Mouse (Mus musculus): Measurements from ENCODE around the gene Dhx16.
"Not testable (repeated sequence)": the region's sequence is repeated elsewhere in the genome, so short reads cannot be mapped to it uniquely, and the experiment has no call there.

The Dhx16 gene

DNA sequence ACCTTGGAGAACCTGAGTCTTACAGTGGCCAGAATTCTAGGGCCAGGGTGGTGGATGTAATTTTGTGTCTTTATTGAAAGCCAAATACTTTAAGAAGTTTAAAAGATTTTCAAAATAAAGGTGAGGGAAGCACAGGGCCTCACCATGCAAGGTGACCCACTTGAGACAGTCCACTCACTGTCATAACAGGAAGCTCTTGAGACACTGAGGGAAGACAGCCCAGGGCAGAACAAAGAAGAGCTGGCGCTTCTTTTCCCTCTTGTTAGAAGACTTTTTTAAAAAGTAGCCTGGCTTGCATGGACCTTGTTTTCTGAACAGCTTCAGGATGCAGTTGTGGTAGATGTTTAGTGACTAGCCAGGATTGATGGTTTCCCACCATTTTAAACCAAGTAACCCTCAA is 40.8 kb downstream of the Dhx16 start:
- DNase-seq (ENCODE audit: low read depth, low spot score), result no peak

DNA sequence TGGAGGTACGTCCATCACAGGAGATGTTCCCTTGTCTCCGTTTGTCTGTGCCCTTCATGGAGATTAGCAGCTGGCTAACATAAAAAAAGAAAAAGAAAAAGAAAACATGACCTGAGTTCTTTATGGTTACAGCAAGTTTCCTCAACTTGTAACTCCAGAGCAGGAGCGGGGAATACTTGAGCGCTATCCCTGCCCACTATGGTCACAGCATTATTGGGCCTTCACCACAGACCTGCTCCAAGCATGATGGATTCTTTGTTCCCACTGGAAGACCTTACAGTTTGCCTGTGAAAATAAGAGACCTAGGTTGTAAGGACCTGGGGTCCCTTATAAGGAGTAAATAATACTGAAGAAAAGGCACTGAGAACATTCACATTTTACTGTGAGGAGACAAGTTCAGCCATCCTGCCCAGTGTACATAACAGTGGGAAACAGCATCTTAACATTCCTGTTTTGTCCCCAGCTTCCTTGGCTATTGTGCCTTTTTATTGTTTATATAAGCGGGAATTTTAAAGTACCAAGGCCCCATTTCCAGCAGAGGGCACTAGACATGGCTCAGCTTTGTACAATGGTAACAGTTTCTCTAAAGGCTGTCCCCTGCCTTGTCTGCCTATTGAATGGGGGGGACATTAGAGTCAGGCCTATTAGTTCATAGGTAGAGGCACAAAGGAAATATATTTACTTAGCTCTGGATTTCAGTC is 41.4 kb downstream of the Dhx16 start:
- peak; percentile 61 for DNase-seq (ENCODE audit: low read depth, low spot score)

DNA sequence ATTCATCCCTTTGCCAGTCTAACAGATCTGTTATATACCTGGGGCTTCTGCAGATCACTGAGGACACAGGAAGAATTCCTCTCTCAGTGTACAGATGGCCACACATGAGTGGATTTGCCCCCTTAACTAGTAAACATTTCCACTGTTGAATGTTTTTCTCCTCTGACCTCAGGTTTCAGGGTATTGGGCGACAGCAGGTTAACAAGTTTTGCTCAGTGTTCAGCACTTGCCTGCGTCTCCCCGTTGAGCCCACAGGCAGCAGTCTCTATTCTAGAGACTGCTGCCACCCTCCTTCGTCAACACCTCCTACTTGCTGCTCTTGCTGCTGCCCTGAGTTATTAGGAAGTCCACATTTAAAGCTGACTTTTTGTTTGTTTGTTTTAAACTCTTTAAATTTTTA is 42.1 kb downstream of the Dhx16 start:
- no peak for DNase-seq (ENCODE audit: low read depth, low spot score)

DNA sequence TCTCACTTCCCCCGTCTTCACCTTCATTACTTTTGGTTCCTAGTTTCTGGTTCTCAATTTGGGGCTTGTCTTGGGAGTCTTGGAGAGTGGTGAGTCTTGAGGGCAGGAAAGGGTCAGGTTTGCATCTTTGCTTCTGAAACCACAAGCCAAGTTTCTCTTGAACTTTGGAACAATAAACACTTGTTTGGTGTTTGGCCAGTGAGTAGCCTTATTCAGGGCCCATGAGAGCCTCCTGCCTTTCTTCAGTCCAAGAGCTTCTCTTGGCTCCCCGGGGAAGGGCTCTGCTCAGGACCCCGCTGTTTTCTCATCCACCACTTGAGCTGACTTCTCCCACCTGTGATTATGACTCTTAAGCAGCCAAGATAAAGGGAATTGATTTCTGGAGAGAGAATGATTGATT is 42.9 kb downstream of the Dhx16 start:
- no peak for DNase-seq (ENCODE audit: low read depth, low spot score)

DNA sequence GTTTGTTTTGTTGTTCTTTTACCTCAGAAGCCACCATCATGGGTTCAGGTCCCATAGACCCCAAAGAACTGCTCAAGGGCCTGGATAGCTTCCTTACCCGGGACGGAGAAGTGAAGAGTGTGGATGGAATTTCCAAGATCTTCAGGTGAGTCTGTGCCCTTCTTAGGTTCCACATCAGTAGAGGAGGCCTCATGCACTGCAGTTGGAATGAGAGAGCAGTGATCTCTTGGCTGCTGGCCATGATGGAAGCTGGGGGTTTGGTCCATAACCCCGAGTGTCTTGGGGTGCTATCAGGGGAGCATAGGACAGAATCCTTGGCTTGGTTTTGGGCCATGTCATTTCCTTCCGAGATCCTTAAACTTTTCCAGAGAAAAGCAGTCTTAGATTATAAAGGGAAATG is 43.7 kb downstream of the Dhx16 start:
- no peak for DNase-seq (ENCODE audit: low read depth, low spot score)

DNA sequence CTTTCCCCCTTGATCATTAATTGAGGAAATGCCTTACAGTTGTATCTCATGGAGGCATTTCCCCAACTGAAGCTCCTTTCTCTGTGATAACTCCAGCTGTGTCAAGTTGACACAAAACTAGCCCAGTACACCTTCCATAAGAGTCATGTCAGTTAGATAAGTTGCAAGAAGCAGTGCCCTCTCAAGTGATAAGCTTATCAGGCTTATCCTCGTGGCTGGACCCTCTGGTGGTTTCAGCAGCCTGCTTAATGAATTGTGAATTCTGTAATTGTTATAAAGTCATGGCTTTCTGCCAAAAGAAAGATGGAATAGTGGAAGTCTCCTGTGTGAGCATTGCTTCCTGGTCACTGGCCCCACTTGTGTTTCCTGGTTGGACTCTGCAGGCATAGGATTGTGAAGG is 47.9 kb downstream of the Dhx16 start:
- no peak for DNase-seq (ENCODE audit: low read depth, low spot score)

DNA sequence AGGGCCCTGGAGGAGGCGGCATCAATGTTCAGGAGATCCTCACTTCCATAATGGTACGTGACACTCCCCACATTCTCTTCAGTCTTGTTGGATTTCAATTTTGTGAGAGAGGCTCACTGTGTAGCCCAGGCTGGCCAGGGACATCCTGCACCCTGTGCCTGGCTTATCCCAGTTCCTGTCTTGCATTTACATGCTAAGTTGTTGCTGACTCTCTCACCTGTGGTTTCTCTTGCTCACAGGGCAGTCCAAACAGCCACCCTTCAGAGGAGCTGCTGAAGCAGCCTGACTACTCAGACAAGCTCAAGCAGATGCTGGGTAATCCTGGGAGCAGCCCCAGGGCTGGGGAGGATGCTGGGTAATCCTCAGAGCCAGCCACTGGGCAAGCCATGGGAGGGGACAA is 49.9 kb downstream of the Dhx16 start:
- DNase-seq (ENCODE audit: low read depth, low spot score), result no peak

DNA sequence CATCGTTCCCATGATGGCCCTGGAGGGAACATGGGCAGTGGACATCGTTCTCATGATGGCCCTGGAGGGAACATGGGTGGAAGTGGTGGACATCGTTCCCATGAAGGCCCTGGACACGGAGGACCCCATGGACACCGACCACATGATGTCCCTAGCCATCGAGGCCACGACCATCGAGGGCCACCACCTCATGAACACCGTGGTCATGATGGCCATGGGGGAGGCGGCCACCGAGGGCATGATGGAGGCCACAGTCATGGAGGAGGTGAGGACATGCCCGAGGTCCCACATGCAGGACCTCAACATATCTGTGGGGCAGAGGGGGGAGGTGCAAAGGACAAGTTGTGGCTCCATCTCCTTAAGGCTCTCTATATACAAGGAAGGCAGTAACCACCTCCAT is 51.0 kb downstream of the Dhx16 start:
- no peak for DNase-seq (ENCODE audit: low read depth, low spot score)

DNA sequence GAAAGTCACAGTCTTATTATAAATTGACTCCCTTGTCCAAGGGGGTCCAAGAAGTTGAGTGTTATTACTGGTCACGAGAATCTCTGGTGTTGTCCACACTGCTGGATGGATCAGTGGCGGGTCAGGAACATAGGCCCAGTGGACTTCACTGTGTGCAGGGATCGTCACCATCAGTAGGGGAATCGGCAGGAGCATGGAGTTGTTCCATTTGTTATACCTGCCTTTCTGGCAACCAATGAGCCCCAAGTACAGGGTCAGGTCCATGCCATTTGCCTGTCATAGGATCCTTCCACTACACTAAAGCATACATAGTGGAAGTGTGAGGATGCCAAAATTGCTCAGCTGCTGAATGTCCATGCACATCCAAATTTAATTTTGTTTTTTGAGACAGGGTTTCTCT is 53.0 kb downstream of the Dhx16 start:
- no peak for DNase-seq (ENCODE audit: low read depth, low spot score)

DNA sequence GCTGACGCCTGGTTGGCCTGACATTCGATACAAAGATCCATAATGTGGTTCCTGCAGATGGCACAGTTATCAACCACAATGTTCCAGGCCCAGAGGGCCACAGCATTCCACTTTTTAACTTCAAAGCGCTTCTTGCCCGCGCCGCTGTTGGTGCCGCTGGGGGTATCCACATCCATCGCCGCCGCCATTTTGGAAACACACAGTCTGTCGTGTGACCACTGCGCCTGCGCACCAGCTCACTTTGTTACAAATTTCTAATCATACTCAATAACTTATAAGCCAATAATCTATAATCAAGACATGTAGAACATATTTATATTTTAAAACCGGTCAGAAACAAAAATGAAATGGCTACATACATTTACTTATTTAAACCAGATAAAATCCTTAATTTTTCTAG is 56.1 kb downstream of the Dhx16 start:
- not testable (repeated sequence) for DNase-seq (ENCODE audit: low read depth, low spot score)

DNA sequence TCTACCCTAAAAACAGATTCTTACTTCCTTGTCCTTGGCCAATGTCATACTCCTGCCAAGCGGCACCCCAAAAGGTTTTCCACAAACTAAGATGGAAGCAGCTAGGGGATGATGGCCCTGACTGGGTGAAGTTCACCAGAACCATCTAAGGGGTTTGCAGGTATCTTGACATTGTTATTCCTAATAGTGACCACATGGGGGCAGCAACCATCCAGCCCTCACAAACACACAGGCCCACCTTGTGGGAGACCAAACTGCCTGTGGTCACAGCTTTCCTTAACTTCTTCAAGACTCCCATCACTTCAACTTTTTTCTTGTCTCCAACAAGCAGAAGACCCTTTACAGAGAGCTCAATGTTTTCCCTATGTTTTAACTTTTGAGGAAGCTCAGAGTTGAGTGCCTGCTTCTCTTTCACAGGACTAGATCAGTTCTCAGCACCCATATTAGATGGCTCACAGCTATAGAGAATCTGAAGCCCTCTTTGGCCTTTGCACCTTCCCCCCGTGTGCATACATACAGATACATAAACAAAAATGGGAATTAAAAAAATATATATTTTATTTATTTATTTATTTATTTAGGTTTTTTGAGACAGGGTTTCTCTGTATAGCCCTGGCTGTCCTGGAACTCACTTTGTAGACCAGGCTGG is 58.2 kb downstream of the Dhx16 start:
- peak; percentile 74 for DNase-seq (ENCODE audit: low read depth, low spot score)

DNA sequence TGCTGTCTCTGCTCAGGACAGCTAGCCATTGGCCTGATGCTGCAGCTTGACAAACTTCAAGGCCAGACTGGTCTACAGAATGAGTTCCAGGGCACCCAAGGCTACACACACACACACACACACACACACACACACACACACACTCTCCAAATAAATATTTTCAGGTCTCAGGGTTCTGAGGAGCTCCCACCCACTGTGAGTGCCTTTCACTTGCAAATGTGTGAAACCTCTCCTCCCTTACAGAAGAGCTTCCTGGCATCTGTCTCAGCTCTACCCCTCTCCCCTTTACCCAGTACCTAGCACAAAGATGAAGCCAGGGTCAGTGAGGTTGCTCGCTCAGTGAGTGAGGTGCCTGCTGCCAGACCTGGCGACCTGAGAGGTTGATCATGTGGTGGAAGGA is 59.5 kb downstream of the Dhx16 start:
- DNase-seq (ENCODE audit: low read depth, low spot score), result no peak

DNA sequence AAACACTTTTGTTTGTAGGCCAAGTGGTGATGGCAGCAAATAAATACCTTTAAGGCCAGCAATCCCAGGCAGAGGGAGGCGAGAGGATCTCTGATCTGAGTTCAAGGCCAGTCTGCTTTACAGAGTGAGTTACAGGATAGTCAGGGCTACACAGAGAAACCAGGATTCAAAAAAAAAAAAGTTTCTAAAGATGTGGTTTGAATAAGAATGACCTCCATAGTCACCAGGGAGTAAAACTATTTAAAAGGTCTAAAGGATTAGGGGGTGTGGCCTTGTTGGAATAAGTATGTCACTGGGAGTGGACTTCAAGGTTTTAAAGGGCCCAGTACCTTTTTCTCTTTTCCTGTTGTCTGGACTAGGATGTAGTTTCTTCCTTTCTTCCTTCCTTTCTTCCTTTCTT is 60.3 kb downstream of the Dhx16 start:
- DNase-seq (ENCODE audit: low read depth, low spot score), result no peak
